Mouse (Mus musculus) adrenal gland, postnatal 0 days (tissue): Measurements from ENCODE around the gene Tmem29. TPM values are rescaled to one million over a fixed set of nuclear protein-coding genes. Genes with fewer than 3 reads are reported as not detected.

Experiments used
- polyA plus RNA-seq: library from polyadenylated mRNA; unstranded; fragments of >200 nt; fragmentation: Nextera tagmentation; extraction: Ambion mirVana; gene quantifications from 2 replicates; pipeline ENCODE4 v1.2.1, GENCODE M21; 2015

Tmem29 gene
- polyA plus RNA-seq: 42.5 and 83.0 TPM in 2 replicates

GRCm38 (mm10) chrX:150458766-150459350, at the start of gene Tmem29:
Gene Tmem29 (minus strand): TSS chrX:150459154.

Other genes starting within 250 kb of the Tmem29 start
- gene Alas2, start 88.2 kb upstream of the Tmem29 start, polyA plus RNA-seq: 71.1 and 78.2 TPM in 2 replicates
- 5.1 and 5.7 TPM in 2 replicates for gene Pfkfb1, start 129.1 kb upstream of the Tmem29 start, polyA plus RNA-seq
- gene Apex2, start 130.7 kb upstream of the Tmem29 start, polyA plus RNA-seq: 6.7 and 8.7 TPM in 2 replicates
- gene Tro, start 198.4 kb upstream of the Tmem29 start, polyA plus RNA-seq: 10.2 and 15.4 TPM in 2 replicates